Mouse (Mus musculus) kidney, postnatal 14 days (tissue): Measurements from ENCODE around the gene Lin52.
A peak's percentile ranks its signal among the peaks of the same experiment; 100 is the strongest.

ENCODE experiments used
- DNase-seq: peaks from one replicate; pipeline ENCODE4 v3.0.0; 2022; ENCODE audit warnings: mixed read lengths

Lin52 gene

GRCm38 (mm10) chr12:84450718-84451646 is at the start of gene Lin52, which contains the start of gene Aldh6a1:
Gene Lin52 (plus strand): TSS chr12:84451422.
Gene Aldh6a1 (minus strand): TSS chr12:84451004.
- peak; percentile 99 for DNase-seq

GRCm38 (mm10) chr12:84402923-84403322 is 48.3 kb upstream of the Lin52 start:
- peak; percentile 42 for DNase-seq

- no peak for DNase-seq
Observed at GRCm38 (mm10) chr12:84404541-84404940, 46.7 kb upstream of the Lin52 start.

GRCm38 (mm10) chr12:84407259-84407658 is 44.0 kb upstream of the Lin52 start:
- no peak for DNase-seq

- DNase-seq = no peak
Observed at GRCm38 (mm10) chr12:84407874-84408818, 43.1 kb upstream of the Lin52 start.

- DNase-seq = peak; percentile 94
Observed at GRCm38 (mm10) chr12:84408819-84409507, 42.3 kb upstream of the Lin52 start, which contains the start of the genes Entpd5 and Bbof1. Gene Entpd5 (minus strand): TSS chr12:84409029. Gene Bbof1 (plus strand): TSS chr12:84409071.

- peak; percentile 91 for DNase-seq
Observed at GRCm38 (mm10) chr12:84416834-84417604, 34.2 kb upstream of the Lin52 start, which contains the start of gene Rnf113a2. Gene Rnf113a2 (plus strand): TSS chr12:84417196.

- no peak for DNase-seq
Observed at GRCm38 (mm10) chr12:84417605-84417922, 33.7 kb upstream of the Lin52 start.

GRCm38 (mm10) chr12:84423990-84424389 is 27.2 kb upstream of the Lin52 start:
- DNase-seq = no peak

GRCm38 (mm10) chr12:84429825-84430224 is 21.4 kb upstream of the Lin52 start:
- no peak for DNase-seq

GRCm38 (mm10) chr12:84438697-84439096 is 12.5 kb upstream of the Lin52 start:
- DNase-seq = no peak

- DNase-seq = no peak
Observed at GRCm38 (mm10) chr12:84442526-84442925, 8.7 kb upstream of the Lin52 start.

- DNase-seq = peak; percentile 28
Observed at GRCm38 (mm10) chr12:84447386-84447785, 3.8 kb upstream of the Lin52 start.

- peak; percentile 26 for DNase-seq
Observed at GRCm38 (mm10) chr12:84448181-84448580, 3.0 kb upstream of the Lin52 start.

GRCm38 (mm10) chr12:84449887-84450286 is 1.3 kb upstream of the Lin52 start:
- DNase-seq = peak; percentile 15

GRCm38 (mm10) chr12:84450351-84450717 is 888 bp upstream of the Lin52 start:
- peak; percentile 75 for DNase-seq

- DNase-seq = no peak
Observed at GRCm38 (mm10) chr12:84451801-84452200, 579 bp downstream of the Lin52 start.

- no peak for DNase-seq
Observed at GRCm38 (mm10) chr12:84456911-84457310, 5.7 kb downstream of the Lin52 start.

GRCm38 (mm10) chr12:84459845-84460244 is 8.6 kb downstream of the Lin52 start:
- no peak for DNase-seq

- no peak for DNase-seq
Observed at GRCm38 (mm10) chr12:84461416-84461815, 10.2 kb downstream of the Lin52 start.

GRCm38 (mm10) chr12:84462856-84463255 is 11.6 kb downstream of the Lin52 start:
- no peak for DNase-seq

GRCm38 (mm10) chr12:84468701-84469100 is 17.5 kb downstream of the Lin52 start:
- peak; percentile 33 for DNase-seq
